Mouse (Mus musculus) kidney, embryonic 14.5 days (tissue): ENCODE measurements around the gene Gm14308. TPM values are rescaled to one million over a fixed set of nuclear protein-coding genes. Genes with fewer than 3 reads are reported as not detected.
"Not testable (repeated sequence)": the region's sequence is repeated elsewhere in the genome, so short reads cannot be mapped to it uniquely, and the experiment has no call there.

Experiments
- ATAC-seq: fragments of 200-750 bp; cut with Nextera tagmentation; 2 replicates; pipeline ENCODE4 v1.8.0; 2017; ENCODE audit warnings: moderate number of reproducible peaks, mild to moderate bottlenecking, moderate TSS enrichment, moderate library complexity; ENCODE audit not compliant: low FRiP score, low TSS enrichment
- H3K27ac ChIP-seq: fragments of 300-500 bp; sonication (generic); 2 replicates; pipeline ENCODE4 v1.5.1; 2014; ENCODE audit warnings: low read depth, mild to moderate bottlenecking, low read length, moderate library complexity, mixed read lengths
- H3K27me3 ChIP-seq: fragments of 300-500 bp; sonication (generic); 2 replicates; pipeline ENCODE4 v1.6.1; 2014; ENCODE audit warnings: mild to moderate bottlenecking, low read length; ENCODE audit not compliant: control insufficient read depth, insufficient read depth
- H3K36me3 ChIP-seq: fragments of 300-500 bp; sonication (generic); 2 replicates; pipeline ENCODE4 v1.6.1; 2014; ENCODE audit warnings: low read length, mixed read lengths; ENCODE audit not compliant: control insufficient read depth, insufficient read depth
- H3K4me1 ChIP-seq: fragments of 300-500 bp; sonication (generic); 2 replicates; pipeline ENCODE4 v1.6.1; 2014; ENCODE audit warnings: low read length, mixed read lengths; ENCODE audit not compliant: control insufficient read depth, insufficient read depth
- H3K4me2 ChIP-seq: fragments of 300-500 bp; sonication (generic); replicated peaks from 2 replicates; pipeline ENCODE4 v1.6.1; 2014; ENCODE audit warnings: low read depth, mild to moderate bottlenecking, low read length
- H3K4me3 ChIP-seq: fragments of 300-500 bp; sonication (generic); 2 replicates; pipeline ENCODE4 v1.5.1; 2014; ENCODE audit warnings: mild to moderate bottlenecking, low read length
- H3K9ac ChIP-seq: fragments of 300-500 bp; sonication (generic); 2 replicates; pipeline ENCODE4 v1.6.1; 2014; ENCODE audit warnings: low read depth, mild to moderate bottlenecking, low read length, moderate library complexity
- H3K9me3 ChIP-seq: fragments of 300-500 bp; sonication (generic); 2 replicates; pipeline ENCODE4 v1.6.1; 2016; ENCODE audit warnings: low read length; ENCODE audit not compliant: control insufficient read depth
- WGBS: fragments of 180-500 bp; shearing (Covaris S2); extraction: QIAGEN DNeasy Blood & Tissue Kit; methylation state at CpG from one replicate; pipeline ENCODE4 v1.1.7; 2014; 5-methylcytosine and 5-hydroxymethylcytosine counted together
- polyA plus RNA-seq: library from polyadenylated mRNA; unstranded; fragments of >200 nt; fragmentation: Nextera tagmentation; extraction: Ambion mirVana; gene quantifications from 2 replicates; pipeline ENCODE4 v1.2.1, GENCODE M21; 2014

Gene Gm14308
- polyA plus RNA-seq, result 11.5 and 26.2 TPM in 2 replicates

DNA sequence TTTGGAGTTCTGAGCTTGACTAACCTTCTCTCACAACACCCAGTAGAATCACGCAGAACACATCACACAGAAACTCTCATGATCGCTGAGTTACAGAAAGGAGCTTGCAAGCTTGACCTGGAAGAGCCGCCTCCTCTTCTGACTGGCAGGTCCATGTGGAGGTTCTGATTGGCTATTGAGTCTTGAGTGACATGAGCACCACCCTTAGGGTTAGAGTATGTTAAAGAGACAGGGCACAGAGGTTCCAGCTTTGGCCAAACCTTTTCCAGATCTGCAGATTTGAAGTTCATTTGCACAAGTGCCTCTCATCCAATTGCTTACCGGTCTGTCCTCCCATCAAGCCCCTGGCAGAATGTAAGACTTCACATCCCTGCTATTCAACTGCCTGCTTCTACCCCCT is at the start of gene Gm14308:
Gene Gm14308, minus strand, starts transcription at position 101 of the 400 bp plus-strand sequence.
- WGBS, result no CpG with 5 or more reads among the region's 4 CpGs
- not testable (repeated sequence) for ATAC-seq

DNA sequence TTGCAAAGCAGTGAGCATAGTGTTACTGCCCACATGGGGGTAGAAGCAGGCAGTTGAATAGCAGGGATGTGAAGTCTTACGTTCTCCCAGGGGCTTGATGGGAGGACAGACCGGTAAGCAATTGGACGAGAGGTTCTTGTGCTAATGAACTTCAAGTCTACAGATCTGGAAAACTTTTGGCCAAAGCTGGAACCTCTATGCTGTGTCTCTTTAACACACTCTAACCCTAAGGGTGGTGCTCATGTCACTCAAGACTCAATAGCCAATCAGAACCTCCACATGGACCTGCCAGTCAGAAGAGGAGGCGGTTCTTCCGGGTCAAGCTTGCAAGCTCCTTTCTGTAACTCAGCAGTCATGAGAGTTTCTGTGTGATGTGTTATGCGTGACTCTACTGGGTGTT is 34.1 kb upstream of the Gm14308 start, which contains the start of gene Zfp973:
Gene Zfp973, plus strand, starts transcription at position 301 of the 400 bp plus-strand sequence.
- WGBS, result no CpG with 5 or more reads among the region's 6 CpGs
- not testable (repeated sequence) for H3K9me3 ChIP-seq, H3K27me3 ChIP-seq, ATAC-seq, H3K4me3 ChIP-seq, H3K36me3 ChIP-seq, H3K4me1 ChIP-seq, H3K4me2 ChIP-seq, H3K27ac ChIP-seq, H3K9ac ChIP-seq

More for the DNA sequence above, at the start of gene Gm14308:
- not testable (repeated sequence) for H3K27me3 ChIP-seq, H3K9me3 ChIP-seq, H3K4me3 ChIP-seq, H3K4me2 ChIP-seq, H3K9ac ChIP-seq, H3K4me1 ChIP-seq, H3K36me3 ChIP-seq, H3K27ac ChIP-seq

Other genes with a start within 250 kb of the Gm14308 start
- 15.0 and 16.2 TPM in 2 replicates for gene Gm14435, start 212.8 kb downstream of the Gm14308 start, polyA plus RNA-seq
- 17.5 and 23.1 TPM in 2 replicates for gene Gm14434, start 149.6 kb downstream of the Gm14308 start, polyA plus RNA-seq
- gene Zfp967, start 115.3 kb downstream of the Gm14308 start, polyA plus RNA-seq, result not detected in 2 replicates
- gene Zfp973, start 34.2 kb upstream of the Gm14308 start, polyA plus RNA-seq, result 9.0 and 11.3 TPM in 2 replicates
- 32.1 and 37.0 TPM in 2 replicates for gene Gm14305, start 72.0 kb upstream of the Gm14308 start, polyA plus RNA-seq
- gene Gm14295, start 162.3 kb upstream of the Gm14308 start, polyA plus RNA-seq, result 13.4 and 22.6 TPM in 2 replicates
- gene Gm14408, start 194.8 kb upstream of the Gm14308 start, polyA plus RNA-seq, result not detected in 2 replicates